Comparison of ENCODE assay signal across 7 mouse cellular contexts in genomic region chr13:56197473-56198266, GRCm38 (mm10). TPM values are rescaled to one million over a fixed set of nuclear protein-coding genes. Genes with fewer than 3 reads are reported as not detected.
A peak's percentile ranks its signal among the peaks of the same experiment; 100 is the strongest.
DNase-seq lines count a peak whose midpoint lies in the region; ATAC-seq lines count a peak whose summit lies in the region.

No protein-coding gene starts in this region.

- H3K27me3 ChIP-seq in intestine, embryonic 14.5 days (replicated peaks; ENCODE audit: control insufficient read depth, insufficient read depth, low read length) = peaks cover 10% of the 10 kb centered on the region
- H3K27me3 ChIP-seq in midbrain, embryonic 11.5 days (ENCODE audit: control insufficient read depth, insufficient read depth, low read length) = peaks cover 24% of the 10 kb centered on the region

- 12% methylated on average over 15 of the region's 15 CpGs for WGBS in intestine, embryonic 14.5 days
- WGBS in midbrain, embryonic 11.5 days = 13% methylated on average over 15 of the region's 15 CpGs

- no peak overlapping the region for H3K27ac ChIP-seq in intestine, embryonic 14.5 days (ENCODE audit: low read depth)
- H3K27ac ChIP-seq in midbrain, embryonic 11.5 days (ENCODE audit: low read depth, low read length) = no peak overlapping the region

- peak; percentile 89 for ATAC-seq in activated CD4-positive, CD25-positive, alpha-beta regulatory T cell, adult 4 months
- ATAC-seq in intestine, embryonic 14.5 days (replicated peaks; ENCODE audit: low FRiP score, low TSS enrichment, low read depth) = peak; percentile 81
- peak; percentile 68 for ATAC-seq in midbrain, embryonic 11.5 days (ENCODE audit: low FRiP score)

- H3K4me3 ChIP-seq in intestine, embryonic 14.5 days (ENCODE audit: low read depth, low read length) = no peak overlapping the region
- no peak overlapping the region for H3K4me3 ChIP-seq in midbrain, embryonic 11.5 days (ENCODE audit: low read depth, low read length)

- intact Hi-C loops in left cerebral cortex, postnatal 10 days (cut with DNase I) = loop anchor here (2.0 to 5.0 kb wide), 2 partner anchors 70 to 225 kb away; no protein-coding TSS in a partner anchor

- no peak overlapping the region for H3K4me2 ChIP-seq in intestine, embryonic 14.5 days (ENCODE audit: low read length)
- H3K4me2 ChIP-seq in midbrain, embryonic 11.5 days = no peak overlapping the region

- no peak overlapping the region for H3K9ac ChIP-seq in intestine, embryonic 14.5 days (ENCODE audit: low read length)
- no peak overlapping the region for H3K9ac ChIP-seq in midbrain, embryonic 11.5 days (ENCODE audit: low read length)

- no peaks in the 10 kb centered on the region for H3K9me3 ChIP-seq in intestine, embryonic 14.5 days (ENCODE audit: control insufficient read depth, low read length)
- H3K9me3 ChIP-seq in midbrain, embryonic 11.5 days (ENCODE audit: control insufficient read depth, low read length) = no peaks in the 10 kb centered on the region

- DNase-seq in cerebellum, postnatal 36 days = peak; percentile 78 to 79
- DNase-seq in gastrocnemius, adult 18-20 months (ENCODE audit: low spot score) = peak; percentile 88
- DNase-seq in intestine, embryonic 14.5 days (ENCODE audit: low spot score) = peak; percentile 92
- DNase-seq in left cerebral cortex, postnatal 10 days (ENCODE audit: extremely low spot score in 1 of 2, low spot score in 2 of 2) = peak; percentile 90 to 91
- DNase-seq in midbrain, embryonic 11.5 days (ENCODE audit: low spot score, missing footprints) = peak; percentile 99
- DNase-seq in skeletal muscle tissue, adult 2 months (ENCODE audit: low read depth, low spot score) = peak; percentile 93

- no peaks in the 10 kb centered on the region for H3K4me1 ChIP-seq in intestine, embryonic 14.5 days (replicated peaks; ENCODE audit: control insufficient read depth, insufficient read depth, low read length)
- H3K4me1 ChIP-seq in midbrain, embryonic 11.5 days (ENCODE audit: control insufficient read depth, insufficient read depth, low read length) = peaks cover 12% of the 10 kb centered on the region; the same call in 1 of the 2 replicates

- H3K36me3 ChIP-seq in intestine, embryonic 14.5 days (ENCODE audit: control insufficient read depth, insufficient read depth, low read length) = no peaks in the 10 kb centered on the region
- H3K36me3 ChIP-seq in midbrain, embryonic 11.5 days (ENCODE audit: control insufficient read depth, insufficient read depth, low read length) = no peaks in the 10 kb centered on the region

RNA-seq across cellular contexts. Expression of gene Tifab, which starts 19.0 kb away (rescaled TPM):
- polyA plus RNA-seq in activated CD4-positive, CD25-positive, alpha-beta regulatory T cell, adult 4 months (2017; shearing (Covaris generic)) = under 1 TPM in 1 of 2 experiments, not detected in 1; 0.28 TPM
- under 1 TPM; 0.16 to 0.47 TPM for total RNA-seq in gastrocnemius, adult 18-20 months (2021)
- 1.6 and 1.8 TPM in 2 replicates for polyA plus RNA-seq in intestine, embryonic 14.5 days (2014; fragmentation: Nextera tagmentation; extraction: Ambion mirVana)
- 1 to 10 TPM; 2.0 to 2.1 TPM for total RNA-seq in left cerebral cortex, postnatal 10 days (2021)
- polyA plus RNA-seq in midbrain, embryonic 11.5 days (2014; fragmentation: Nextera tagmentation; extraction: Ambion mirVana) = 0.43 and 0.60 TPM in 2 replicates

RNA-seq across cellular contexts. Expression of gene Neurog1, which starts 54.3 kb away (rescaled TPM):
- polyA plus RNA-seq in activated CD4-positive, CD25-positive, alpha-beta regulatory T cell, adult 4 months (2017; shearing (Covaris generic)) = not detected
- total RNA-seq in gastrocnemius, adult 18-20 months (2021) = not detected
- not detected in 2 replicates for polyA plus RNA-seq in intestine, embryonic 14.5 days (2014; fragmentation: Nextera tagmentation; extraction: Ambion mirVana)
- total RNA-seq in left cerebral cortex, postnatal 10 days (2021) = not detected
- polyA plus RNA-seq in midbrain, embryonic 11.5 days (2014; fragmentation: Nextera tagmentation; extraction: Ambion mirVana) = 35.6 and 42.1 TPM in 2 replicates

Comparison
In these comparisons a context has a peak if more than half of its experiments do, and no peak if none do; other contexts are left out.
1. RNA of gene Neurog1, which starts 54.3 kb away (polyA plus RNA-seq): 35.6 to 42.1 TPM in midbrain, embryonic 11.5 days; not detected in intestine, embryonic 14.5 days and not detected in activated CD4-positive, CD25-positive, alpha-beta regulatory T cell, adult 4 months; every median in the first group is over 10 times any median in the second.
2. Peak in every context shown above with its lines, with median percentiles within 50 percentile points of each other: ATAC-seq and DNase-seq.